In genomic region chrX:165327699-165328333, GRCm38 (mm10) we compare ENCODE assay signal across 8 mouse cellular contexts. TPM values are rescaled to one million over a fixed set of nuclear protein-coding genes. Genes with fewer than 3 reads are reported as not detected.
DNase-seq lines count a peak whose midpoint lies in the region; ATAC-seq and TF ChIP-seq lines count a peak whose summit lies in the region.

No protein-coding gene starts in this region.

- no peaks in the 10 kb centered on the region for H3K27me3 ChIP-seq in lung, postnatal 0 days (replicated peaks; ENCODE audit: insufficient read depth, low read length)
- no peaks in the 10 kb centered on the region for H3K27me3 ChIP-seq in forebrain, embryonic 14.5 days (replicated peaks; ENCODE audit: control insufficient read depth, insufficient read depth, low read length)
- no peaks in the 10 kb centered on the region for H3K27me3 ChIP-seq in kidney, postnatal 0 days (ENCODE audit: insufficient read depth, low read length)
- no peaks in the 10 kb centered on the region for H3K27me3 ChIP-seq in stomach, postnatal 0 days (ENCODE audit: control insufficient read depth, insufficient read depth, low read length)

- H3K4me1 ChIP-seq in lung, postnatal 0 days (ENCODE audit: insufficient read depth, low read depth, low read length) = no peaks in the 10 kb centered on the region
- H3K4me1 ChIP-seq in forebrain, embryonic 14.5 days (ENCODE audit: control insufficient read depth, insufficient read depth, low read length) = no peaks in the 10 kb centered on the region
- no peaks in the 10 kb centered on the region for H3K4me1 ChIP-seq in kidney, postnatal 0 days (replicated peaks; ENCODE audit: insufficient read depth, low read length)
- no peaks in the 10 kb centered on the region for H3K4me1 ChIP-seq in stomach, postnatal 0 days (replicated peaks; ENCODE audit: control insufficient read depth, insufficient read depth)

- no peak for ATAC-seq in lung, postnatal 0 days
- peak; percentile 48; the same call in 1 of the 2 replicates for ATAC-seq in forebrain, embryonic 14.5 days
- no peak for ATAC-seq in kidney, postnatal 0 days (replicated peaks; ENCODE audit: low FRiP score, low read depth)
- ATAC-seq in stomach, postnatal 0 days (ENCODE audit: low FRiP score, low TSS enrichment) = no peak
- no peak for ATAC-seq in megakaryocyte, adult 5-6 weeks (ENCODE audit: poor library complexity, severe bottlenecking)

- no peaks in the 10 kb centered on the region for H3K9me3 ChIP-seq in lung, postnatal 0 days (ENCODE audit: low read length)
- no peaks in the 10 kb centered on the region for H3K9me3 ChIP-seq in forebrain, embryonic 14.5 days (replicated peaks; ENCODE audit: control insufficient read depth, low read length)
- no peaks in the 10 kb centered on the region for H3K9me3 ChIP-seq in kidney, postnatal 0 days (replicated peaks; ENCODE audit: low read length)
- no peaks in the 10 kb centered on the region for H3K9me3 ChIP-seq in stomach, postnatal 0 days (ENCODE audit: control insufficient read depth, low read length)

- 19% methylated on average over 9 of the region's 9 CpGs for WGBS in lung, postnatal 0 days
- 26% methylated on average over 9 of the region's 9 CpGs for WGBS in forebrain, embryonic 14.5 days
- WGBS in kidney, postnatal 0 days = 25% methylated on average over 9 of the region's 9 CpGs
- WGBS in stomach, postnatal 0 days = 9% methylated on average over 9 of the region's 9 CpGs

- no peak overlapping the region for H3K4me3 ChIP-seq in lung, postnatal 0 days (ENCODE audit: low read depth, low read length)
- H3K4me3 ChIP-seq in forebrain, embryonic 14.5 days (ENCODE audit: low read depth, low read length) = peak overlapping the region; percentile 26
- no peak overlapping the region for H3K4me3 ChIP-seq in kidney, postnatal 0 days (replicated peaks; ENCODE audit: low read depth, low read length)
- H3K4me3 ChIP-seq in stomach, postnatal 0 days (ENCODE audit: low read depth, low read length) = no peak overlapping the region; the same call in 1 of the 2 replicates

- 0 out of 2 replicates have a peak, but pooled peaks have one; percentile 6 for TF ChIP-seq CTCF in lung, postnatal 0 days (IDR thresholded peaks at IDR 0.05)
- TF ChIP-seq CTCF in kidney, postnatal 0 days (IDR thresholded peaks at IDR 0.05; ENCODE audit: low read depth) = peak; percentile 52; the same call in 1 of the 2 replicates
- peak; percentile 62 for TF ChIP-seq CTCF in stomach, postnatal 0 days (IDR thresholded peaks at IDR 0.05; ENCODE audit: low read depth)

- DNase-seq in lung, postnatal 0 days (ENCODE audit: low spot score) = no peak
- no peak for DNase-seq in lung, postnatal 25 days (ENCODE audit: low spot score)
- DNase-seq in c-Kit-positive CD71-negative TER-119-negative erythroid progenitor cells, embryonic 14.5 days (ENCODE audit: low read depth) = peak; percentile 5
- DNase-seq in forebrain, embryonic 14.5 days (ENCODE audit: low spot score) = peak; percentile 67
- peak; percentile 4 for DNase-seq in kidney, postnatal 0 days (ENCODE audit: low spot score)
- peak; percentile 30 for DNase-seq in mesoderm, embryonic 11.5 days (ENCODE audit: low read depth, low spot score)
- DNase-seq in stomach, postnatal 0 days (ENCODE audit: low spot score) = peak; percentile 14

- H3K36me3 ChIP-seq in lung, postnatal 0 days (ENCODE audit: insufficient read depth, low read length) = no peaks in the 10 kb centered on the region
- H3K36me3 ChIP-seq in forebrain, embryonic 14.5 days (ENCODE audit: control insufficient read depth, insufficient read depth, low read length) = no peaks in the 10 kb centered on the region
- H3K36me3 ChIP-seq in kidney, postnatal 0 days (ENCODE audit: insufficient read depth, low read length) = no peaks in the 10 kb centered on the region
- H3K36me3 ChIP-seq in stomach, postnatal 0 days (ENCODE audit: control insufficient read depth, insufficient read depth, low read length) = no peaks in the 10 kb centered on the region

- TF ChIP-seq EP300 in lung, postnatal 0 days (IDR thresholded peaks at IDR 0.05) = no peak
- no peak for TF ChIP-seq EP300 in stomach, postnatal 0 days (optimal IDR thresholded peaks at IDR 0.05)

- no peak overlapping the region for H3K9ac ChIP-seq in lung, postnatal 0 days (replicated peaks; ENCODE audit: low read depth)
- H3K9ac ChIP-seq in forebrain, embryonic 14.5 days (ENCODE audit: low read length) = 0 out of 2 replicates have a peak overlapping the region, but pooled peaks have one; percentile 46
- H3K9ac ChIP-seq in kidney, postnatal 0 days (ENCODE audit: low read depth, low read length) = no peak overlapping the region
- no peak overlapping the region for H3K9ac ChIP-seq in stomach, postnatal 0 days (ENCODE audit: low read length)

- no peak overlapping the region for H3K4me2 ChIP-seq in lung, postnatal 0 days (replicated peaks; ENCODE audit: low read depth, low read length)
- peak overlapping the region; percentile 51 for H3K4me2 ChIP-seq in forebrain, embryonic 14.5 days (ENCODE audit: low read length)
- H3K4me2 ChIP-seq in kidney, postnatal 0 days (ENCODE audit: low read length) = peak overlapping the region; percentile 30
- H3K4me2 ChIP-seq in stomach, postnatal 0 days (replicated peaks; ENCODE audit: low read depth) = peak overlapping the region; percentile 4; the same call in 1 of the 2 replicates

- no peak overlapping the region for H3K27ac ChIP-seq in lung, postnatal 0 days (ENCODE audit: low read length)
- no peak overlapping the region for H3K27ac ChIP-seq in forebrain, embryonic 14.5 days (ENCODE audit: low read depth, low read length)
- H3K27ac ChIP-seq in kidney, postnatal 0 days = no peak overlapping the region
- H3K27ac ChIP-seq in stomach, postnatal 0 days (replicated peaks) = no peak overlapping the region

RNA-seq across cellular contexts. Expression of gene Glra2, which starts 0.6 kb away (rescaled TPM):
- polyA plus RNA-seq in lung, postnatal 0 days (2015; fragmentation: Nextera tagmentation; extraction: Ambion mirVana) = not detected in 2 replicates
- polyA plus RNA-seq in forebrain, embryonic 14.5 days (2014; fragmentation: Nextera tagmentation; extraction: Ambion mirVana) = 6.5 and 11.5 TPM in 2 replicates
- not detected in 2 replicates for polyA plus RNA-seq in kidney, postnatal 0 days (2015; fragmentation: Nextera tagmentation; extraction: Ambion mirVana)
- 0.13 TPM in 2 replicates for polyA plus RNA-seq in stomach, postnatal 0 days (2015; fragmentation: Nextera tagmentation; extraction: Ambion mirVana)
- not detected in 2 replicates for total RNA-seq in megakaryocyte, adult 5-6 weeks (2015)
- total RNA-seq in megakaryocyte, adult 5-6 weeks (2017) = not detected in 2 replicates

Comparison
In these comparisons a context has a peak if more than half of its experiments do, and no peak if none do; other contexts are left out.
1. DNase-seq: peak in c-Kit-positive CD71-negative TER-119-negative erythroid progenitor cells, embryonic 14.5 days (single experiment), forebrain, embryonic 14.5 days (single experiment), kidney, postnatal 0 days (single experiment), mesoderm, embryonic 11.5 days (single experiment) and stomach, postnatal 0 days (single experiment); none in lung, postnatal 0 days (single experiment) and lung, postnatal 25 days (single experiment).
2. CTCF ChIP-seq: peak in every context shown above with its lines; median percentile 62 in stomach, postnatal 0 days; 52 in kidney, postnatal 0 days; 6 in lung, postnatal 0 days.